Mouse (Mus musculus): Measurements from ENCODE around the gene Tktl2.

Tktl2 gene

GRCm38 (mm10) chr8:66511537-66511936 is at the start of gene Tktl2:
Gene Tktl2, plus strand, starts transcription at chr8:66511756.
- no peak for DNase-seq (ENCODE audit: low spot score in 2 of 2)

- no peak for DNase-seq (ENCODE audit: low spot score in 2 of 2)
Measured at GRCm38 (mm10) chr8:66469821-66470220, 41.7 kb upstream of the Tktl2 start.

- DNase-seq (ENCODE audit: low spot score in 2 of 2) = no peak
Measured at GRCm38 (mm10) chr8:66476880-66477279, 34.7 kb upstream of the Tktl2 start.

DNA sequence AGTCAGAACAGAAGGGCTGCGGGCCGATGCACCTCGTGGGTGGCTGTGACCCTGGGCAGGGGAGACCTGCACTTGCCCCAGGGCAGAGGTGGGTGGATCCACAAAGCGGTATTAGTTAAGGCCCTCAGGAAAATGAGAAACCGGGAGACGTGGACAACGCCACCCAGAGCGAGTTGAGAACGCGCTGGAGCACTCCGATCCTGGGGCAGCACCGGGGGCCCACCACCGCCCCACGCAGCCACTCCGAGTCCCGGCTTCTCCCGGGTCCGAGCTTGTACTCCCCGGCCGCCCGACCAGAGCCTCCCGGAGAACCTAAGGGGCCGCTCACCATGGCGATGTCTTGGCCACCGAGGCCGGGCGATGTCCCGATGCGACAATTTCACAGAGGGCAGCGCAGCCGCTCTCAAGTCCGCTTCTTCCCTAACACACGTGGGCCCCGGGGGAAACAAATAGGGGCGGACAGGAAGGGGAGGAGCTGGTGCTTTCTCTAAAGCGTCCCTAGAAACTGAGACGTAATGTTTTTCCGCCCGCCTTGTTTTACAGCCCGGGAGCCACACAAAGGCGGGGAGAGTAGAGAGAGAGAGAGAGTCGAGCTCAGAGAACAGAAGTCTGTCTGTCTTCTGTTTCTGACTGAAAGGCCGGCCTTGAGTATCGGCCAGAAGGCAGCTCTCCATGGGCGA is 25.3 kb upstream of the Tktl2 start, which contains the start of gene Tma16:
Tma16 (minus strand) TSS at position 447 of the 680 bp plus-strand sequence.
- peak; percentile 72 to 78 for DNase-seq (ENCODE audit: low spot score in 2 of 2)

GRCm38 (mm10) chr8:66488556-66488955 is 23.0 kb upstream of the Tktl2 start:
- no peak for DNase-seq (ENCODE audit: low spot score in 2 of 2)

DNA sequence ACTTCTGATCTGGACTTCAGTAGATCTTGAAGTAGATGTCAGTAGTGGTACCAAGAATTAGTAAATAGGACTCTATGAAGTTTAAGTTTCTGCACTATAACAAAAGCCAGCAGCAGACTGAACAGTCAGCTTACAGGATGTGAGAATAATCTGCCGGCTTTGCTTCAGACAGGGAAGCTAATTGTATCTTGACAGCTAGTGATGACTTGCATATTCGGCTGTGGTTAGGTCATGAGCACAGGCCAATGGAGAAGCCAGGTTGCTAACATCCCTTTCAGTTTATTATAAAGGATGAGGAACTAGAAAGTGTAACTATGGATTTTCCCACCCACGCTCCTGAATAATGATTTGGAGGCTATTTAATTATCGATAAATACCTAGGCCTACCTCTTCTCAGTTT is 20.9 kb upstream of the Tktl2 start:
- no peak for DNase-seq (ENCODE audit: low spot score in 2 of 2)

DNA sequence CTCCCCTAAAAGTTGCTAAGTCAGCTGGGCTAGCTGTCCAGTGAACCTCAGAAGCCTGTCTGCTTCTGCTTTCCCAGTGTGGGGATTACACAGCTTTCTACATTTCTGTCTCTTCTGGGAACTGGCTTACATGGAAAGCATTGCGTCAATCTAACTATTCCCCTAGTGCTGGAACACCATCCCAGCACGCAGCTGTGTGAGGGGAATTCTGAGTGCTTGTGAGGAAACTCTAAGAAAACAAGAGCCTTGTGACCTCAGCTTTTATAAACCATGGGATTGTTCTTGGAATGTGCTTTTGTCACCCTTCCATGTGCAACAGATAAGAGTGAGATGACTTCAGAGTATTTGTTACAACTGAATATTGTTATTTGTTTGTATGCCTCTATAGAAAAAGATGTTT is 17.1 kb upstream of the Tktl2 start:
- DNase-seq (ENCODE audit: low spot score in 2 of 2) = no peak

- peak; percentile 34 to 81 for DNase-seq (ENCODE audit: low spot score in 2 of 2)
Measured at GRCm38 (mm10) chr8:66495726-66496125, 15.8 kb upstream of the Tktl2 start.

- DNase-seq (ENCODE audit: low spot score in 2 of 2) = no peak
Measured at GRCm38 (mm10) chr8:66496998-66497577, 14.5 kb upstream of the Tktl2 start.

DNA sequence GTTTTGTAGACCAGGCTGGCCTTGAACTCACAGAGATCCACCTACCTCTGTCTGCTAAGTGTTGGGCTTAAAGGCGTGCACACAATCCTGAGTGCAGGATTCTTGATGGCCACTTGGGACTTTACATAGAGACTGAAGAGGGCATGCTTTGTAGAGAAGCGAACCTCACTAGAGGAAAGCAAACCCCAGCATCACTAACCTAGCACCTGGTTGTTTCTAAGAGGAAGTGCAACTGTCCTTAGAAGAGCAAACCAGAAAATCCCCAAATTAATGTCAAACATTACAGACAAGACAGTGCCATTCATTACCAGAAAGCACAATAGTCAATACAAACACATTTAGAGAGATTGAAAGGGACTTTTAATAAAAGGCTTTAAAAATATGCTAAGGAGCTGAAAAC is 8.2 kb upstream of the Tktl2 start:
- no peak for DNase-seq (ENCODE audit: low spot score in 2 of 2)

GRCm38 (mm10) chr8:66519149-66519548 is 7.6 kb downstream of the Tktl2 start:
- no peak for DNase-seq (ENCODE audit: low spot score in 2 of 2)

- DNase-seq (ENCODE audit: low spot score in 2 of 2) = no peak
Measured at GRCm38 (mm10) chr8:66520576-66520975, 9.0 kb downstream of the Tktl2 start.

DNA sequence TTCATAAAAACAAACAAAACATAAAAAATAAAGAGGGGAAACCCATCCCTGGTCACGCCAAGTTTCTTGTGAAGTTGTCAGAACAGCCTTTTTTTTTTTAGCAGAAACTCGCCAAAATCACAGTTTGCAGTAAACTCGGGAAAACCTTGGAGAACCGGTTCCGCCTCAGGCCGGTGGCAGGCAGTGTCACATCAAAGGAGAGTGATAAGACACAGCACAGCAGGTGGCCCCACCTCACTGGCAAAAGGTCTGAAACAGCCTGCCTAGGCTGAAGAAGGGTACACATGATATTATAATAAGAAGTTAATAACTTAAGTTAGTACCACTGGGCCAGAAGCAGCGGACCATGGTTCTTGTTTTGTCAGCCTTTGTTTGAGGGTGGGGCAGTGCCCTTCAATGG is 38.5 kb downstream of the Tktl2 start:
- no peak for DNase-seq (ENCODE audit: low spot score in 2 of 2)
